Mouse (Mus musculus) thymus, adult 18-20 months (tissue): ENCODE data around the gene Mid1.
A peak's percentile ranks its signal among the peaks of the same experiment; 100 is the strongest.

Experiments used
- DNase-seq, 2 experiments: peaks; one replicate each; pipeline ENCODE4 v3.0.0; 2022; ENCODE audit warnings: mixed read lengths in 2 of 2

Gene Mid1

DNA sequence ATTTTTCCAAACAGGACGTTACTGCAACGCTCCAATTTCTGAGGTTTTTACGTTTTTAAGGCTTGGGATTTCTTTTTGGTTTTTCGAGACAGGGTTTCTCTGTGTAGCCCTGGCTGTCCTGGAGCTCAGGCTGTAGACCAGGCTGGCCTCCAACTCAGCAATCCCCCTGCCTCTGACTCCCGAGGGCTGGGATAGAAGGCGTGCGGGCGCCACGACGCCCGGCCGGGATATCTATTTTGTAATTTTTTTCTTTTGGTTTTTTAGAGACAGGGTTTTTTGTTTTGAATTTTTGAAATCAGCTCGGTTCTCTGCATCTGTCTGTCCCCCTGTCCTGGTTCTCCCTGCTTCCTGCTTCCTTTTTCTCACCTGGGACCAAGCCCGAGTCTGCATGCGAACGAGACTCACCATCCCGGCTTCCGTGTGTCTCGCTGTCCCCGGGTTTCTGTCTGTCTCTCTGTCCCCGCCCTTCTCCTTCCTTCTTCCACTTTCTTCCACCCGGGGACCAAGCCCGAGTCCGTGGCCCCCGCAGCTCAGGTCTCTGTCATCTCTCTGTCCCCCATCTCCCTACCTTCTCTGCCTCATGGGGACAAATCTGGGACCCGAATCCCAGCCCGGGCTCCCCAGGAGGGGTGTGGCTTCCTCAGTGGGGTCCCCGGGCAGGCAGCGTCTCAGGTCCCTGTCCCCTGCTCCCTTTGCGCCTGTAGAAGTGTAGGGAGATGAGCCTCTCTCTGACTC lies 334.4 kb downstream of the Mid1 start:
- peak in 1 of 2 experiments; percentile 89 for DNase-seq

GRCm38 (mm10) chrX:170019954-170020689 lies 335.1 kb downstream of the Mid1 start:
- peak; percentile 88 to 97 for DNase-seq

- DNase-seq, result peak in 1 of 2 experiments; percentile 88
Observed at GRCm38 (mm10) chrX:170020690-170021050, 335.7 kb downstream of the Mid1 start.

- DNase-seq, result peak in 1 of 2 experiments; percentile 80
Observed at GRCm38 (mm10) chrX:170021205-170021604, 336.2 kb downstream of the Mid1 start.

DNA sequence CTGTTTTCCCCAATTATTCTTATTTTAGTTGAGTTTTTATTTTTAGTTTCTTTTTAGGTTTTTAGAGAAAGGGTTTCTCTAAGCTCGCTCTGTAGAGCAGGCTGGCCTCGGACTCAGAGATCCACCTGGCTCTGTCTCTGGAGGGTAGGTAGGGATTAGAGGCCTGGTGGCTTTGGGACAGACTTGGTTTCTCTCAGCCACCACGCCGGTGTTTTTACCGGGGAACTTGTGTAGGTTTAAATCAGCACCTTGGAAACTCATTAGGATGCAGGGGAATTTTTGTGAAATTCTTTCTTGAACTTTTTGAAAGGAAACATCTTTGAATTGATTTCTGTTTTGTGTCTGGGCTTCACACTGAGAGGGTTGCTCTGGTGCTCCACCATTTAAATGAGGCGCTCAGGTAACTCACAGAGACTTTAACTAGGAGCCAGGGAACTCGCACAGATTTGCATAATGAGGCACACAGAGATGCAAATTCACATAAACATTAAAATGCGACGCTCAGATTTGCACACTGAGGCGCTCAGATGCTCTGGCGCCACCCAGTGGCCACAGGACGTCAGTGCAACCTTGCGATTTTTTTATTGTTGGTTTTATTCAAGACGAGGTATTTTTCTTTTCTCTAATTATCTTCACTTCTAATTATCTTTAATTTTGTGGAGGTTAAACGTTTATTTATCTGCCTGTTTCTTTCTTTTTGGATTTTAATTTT lies 336.9 kb downstream of the Mid1 start:
- peak in 1 of 2 experiments; percentile 75 for DNase-seq
